In genomic region chr2:4601034-4601890, GRCm38 (mm10) we compare ENCODE assay signal across 8 mouse cellular contexts. TPM values are rescaled to one million over a fixed set of nuclear protein-coding genes. Genes with fewer than 3 reads are reported as not detected.
DNase-seq lines count a peak whose midpoint lies in the region; ATAC-seq and TF ChIP-seq lines count a peak whose summit lies in the region.

No protein-coding gene starts in this region.

- no peak overlapping the region for H3K27ac ChIP-seq in intestine, embryonic 14.5 days (ENCODE audit: low read depth)
- no peak overlapping the region for H3K27ac ChIP-seq in intestine, embryonic 15.5 days
- H3K27ac ChIP-seq in bone marrow macrophage, adult 2 months (ENCODE audit: insufficient read depth, low read depth, low read length), result no peak overlapping the region

- no peak overlapping the region for H3K4me2 ChIP-seq in intestine, embryonic 14.5 days (ENCODE audit: low read length)
- H3K4me2 ChIP-seq in intestine, embryonic 15.5 days (replicated peaks), result no peak overlapping the region

- peak; percentile 47; the same call in 1 of the 2 replicates for ATAC-seq in intestine, embryonic 14.5 days (replicated peaks; ENCODE audit: low FRiP score, low TSS enrichment, low read depth)
- no peak; the same call in 1 of the 2 replicates for ATAC-seq in intestine, embryonic 15.5 days
- peak; percentile 56; the same call in 1 of the 2 replicates for ATAC-seq in erythroblast, adult 5-6 weeks (replicated peaks; ENCODE audit: low FRiP score, poor library complexity, severe bottlenecking)
- peak; percentile 56; a peak in 2 of 4 replicates for ATAC-seq in hematopoietic stem cell, adult 5-6 weeks (replicated peaks in 1 of 2; ENCODE audit: insufficient read depth in 1 of 2, low FRiP score in 2 of 2, low TSS enrichment in 1 of 2, low read depth in 1 of 2, poor library complexity in 2 of 2, severe bottlenecking in 2 of 2)

- no peaks in the 10 kb centered on the region for H3K27me3 ChIP-seq in intestine, embryonic 14.5 days (replicated peaks; ENCODE audit: control insufficient read depth, insufficient read depth, low read length)
- H3K27me3 ChIP-seq in intestine, embryonic 15.5 days (replicated peaks), result no peaks in the 10 kb centered on the region

- DNase-seq in intestine, embryonic 14.5 days (ENCODE audit: low spot score), result peak; percentile 69
- peak; percentile 72 to 78 for DNase-seq in layer of hippocampus, postnatal 10 days (ENCODE audit: low spot score in 2 of 2)
- DNase-seq in lung, postnatal 25 days (ENCODE audit: low spot score), result peak; percentile 77
- peak; percentile 68 for DNase-seq in right cerebral cortex, postnatal 14 days

- no peaks in the 10 kb centered on the region for H3K9me3 ChIP-seq in intestine, embryonic 14.5 days (ENCODE audit: control insufficient read depth, low read length)
- no peaks in the 10 kb centered on the region for H3K9me3 ChIP-seq in intestine, embryonic 15.5 days

- H3K9ac ChIP-seq in intestine, embryonic 14.5 days (ENCODE audit: low read length), result no peak overlapping the region
- no peak overlapping the region for H3K9ac ChIP-seq in intestine, embryonic 15.5 days

- H3K4me3 ChIP-seq in intestine, embryonic 14.5 days (ENCODE audit: low read depth, low read length), result no peak overlapping the region
- H3K4me3 ChIP-seq in intestine, embryonic 15.5 days (replicated peaks), result no peak overlapping the region
- H3K4me3 ChIP-seq in bone marrow macrophage, adult 2 months (ENCODE audit: insufficient read depth, low read length), result no peak overlapping the region

- peaks cover 78% of the 10 kb centered on the region for H3K36me3 ChIP-seq in intestine, embryonic 14.5 days (ENCODE audit: control insufficient read depth, insufficient read depth, low read length)
- H3K36me3 ChIP-seq in intestine, embryonic 15.5 days, result peaks cover 25% of the 10 kb centered on the region

- WGBS in intestine, embryonic 14.5 days, result 52% methylated on average over 15 of the region's 15 CpGs
- WGBS in intestine, embryonic 15.5 days, result 55% methylated on average over 15 of the region's 15 CpGs

- TF ChIP-seq CTCF in bone marrow macrophage, adult 2 months (IDR thresholded peaks at IDR 0.05; ENCODE audit: low read depth, low read length), result peak; percentile 42

- no peaks in the 10 kb centered on the region for H3K4me1 ChIP-seq in intestine, embryonic 14.5 days (replicated peaks; ENCODE audit: control insufficient read depth, insufficient read depth, low read length)
- no peaks in the 10 kb centered on the region; the same call in 1 of the 2 replicates for H3K4me1 ChIP-seq in intestine, embryonic 15.5 days (replicated peaks)
- no peaks in the 10 kb centered on the region for H3K4me1 ChIP-seq in bone marrow macrophage, adult 2 months (ENCODE audit: control insufficient read depth, insufficient read depth, low read length)

- no peak for TF ChIP-seq POLR2A in bone marrow macrophage, adult 2 months (IDR thresholded peaks at IDR 0.05; ENCODE audit: borderline replicate concordance, low read depth, low read length)

RNA-seq across cellular contexts. Expression of gene Prpf18, which starts 50.7 kb away (rescaled TPM):
- polyA plus RNA-seq in intestine, embryonic 14.5 days (2014; fragmentation: Nextera tagmentation; extraction: Ambion mirVana), result 26.7 and 31.1 TPM in 2 replicates
- polyA plus RNA-seq in intestine, embryonic 15.5 days (2015; fragmentation: Nextera tagmentation; extraction: Ambion mirVana), result 27.1 and 31.7 TPM in 2 replicates
- polyA plus RNA-seq in bone marrow macrophage, adult 2 months (2012; ENCODE audit: insufficient read depth, insufficient read length, missing spikeins), result 29.9 and 30.0 TPM in 2 replicates
- total RNA-seq in erythroblast, adult 5-6 weeks (2015; ENCODE audit: low replicate concordance), result 66.9 and 78.2 TPM in 2 replicates
- total RNA-seq in erythroblast, adult 5-6 weeks (2017; ENCODE audit: low replicate concordance), result 197 and 224 TPM in 2 replicates
- total RNA-seq in hematopoietic stem cell, adult 5-6 weeks (2017), result 79.3 and 94.4 TPM in 2 replicates
- 10 to 100 TPM; 40.2 to 43.7 TPM for total RNA-seq in layer of hippocampus, postnatal 10 days (2021)
